Mouse (Mus musculus) frontal cortex, postnatal 25 days (tissue): ENCODE measurements around the gene Krt16.
"Not testable (repeated sequence)": the region's sequence is repeated elsewhere in the genome, so short reads cannot be mapped to it uniquely, and the experiment has no call there.

Source experiments
- DNase-seq, 2 experiments: peaks; one replicate each; pipeline ENCODE4 v3.0.0; 2022; ENCODE audit warnings: low spot score in 2 of 2

Gene Krt16

DNA sequence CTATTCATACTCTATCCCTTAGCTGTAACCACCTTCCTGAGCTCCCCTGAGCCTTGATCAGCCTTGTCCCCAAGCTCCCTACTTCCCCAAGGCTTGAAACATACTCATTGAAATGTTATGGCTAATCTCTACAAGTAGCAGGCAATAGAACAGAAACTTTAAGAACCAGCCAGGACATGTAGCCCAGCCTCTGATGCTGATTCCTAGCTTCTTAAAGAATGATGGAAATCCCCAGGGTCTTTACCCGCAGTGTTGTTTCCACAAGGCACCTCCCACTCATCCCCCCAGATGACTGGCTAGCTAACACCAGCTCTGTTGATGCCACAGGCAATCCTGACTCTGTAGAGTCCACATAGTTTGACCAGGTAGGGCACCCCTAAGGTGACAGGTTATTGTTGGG lies 9.3 kb upstream of the Krt16 start:
- no peak for DNase-seq

DNA sequence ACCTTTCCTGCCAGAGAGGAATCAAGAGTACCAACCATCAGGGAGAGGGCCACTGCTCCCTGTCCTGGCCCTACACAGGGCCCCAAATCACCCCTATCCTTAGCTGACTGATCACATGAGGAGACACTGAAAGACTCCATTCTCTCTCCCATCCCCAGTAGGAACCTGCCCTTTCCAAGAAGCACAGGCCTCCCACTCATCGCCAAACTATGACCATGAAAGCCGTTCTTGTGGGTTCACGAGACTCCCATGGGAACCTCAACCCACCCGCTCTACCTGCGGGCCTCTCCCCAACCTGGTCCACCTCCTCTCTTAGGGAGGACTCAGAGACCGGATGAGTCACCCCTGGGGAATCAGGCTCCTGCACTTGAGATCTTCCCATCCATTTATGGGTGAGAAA lies 6.8 kb upstream of the Krt16 start:
- no peak for DNase-seq

DNA sequence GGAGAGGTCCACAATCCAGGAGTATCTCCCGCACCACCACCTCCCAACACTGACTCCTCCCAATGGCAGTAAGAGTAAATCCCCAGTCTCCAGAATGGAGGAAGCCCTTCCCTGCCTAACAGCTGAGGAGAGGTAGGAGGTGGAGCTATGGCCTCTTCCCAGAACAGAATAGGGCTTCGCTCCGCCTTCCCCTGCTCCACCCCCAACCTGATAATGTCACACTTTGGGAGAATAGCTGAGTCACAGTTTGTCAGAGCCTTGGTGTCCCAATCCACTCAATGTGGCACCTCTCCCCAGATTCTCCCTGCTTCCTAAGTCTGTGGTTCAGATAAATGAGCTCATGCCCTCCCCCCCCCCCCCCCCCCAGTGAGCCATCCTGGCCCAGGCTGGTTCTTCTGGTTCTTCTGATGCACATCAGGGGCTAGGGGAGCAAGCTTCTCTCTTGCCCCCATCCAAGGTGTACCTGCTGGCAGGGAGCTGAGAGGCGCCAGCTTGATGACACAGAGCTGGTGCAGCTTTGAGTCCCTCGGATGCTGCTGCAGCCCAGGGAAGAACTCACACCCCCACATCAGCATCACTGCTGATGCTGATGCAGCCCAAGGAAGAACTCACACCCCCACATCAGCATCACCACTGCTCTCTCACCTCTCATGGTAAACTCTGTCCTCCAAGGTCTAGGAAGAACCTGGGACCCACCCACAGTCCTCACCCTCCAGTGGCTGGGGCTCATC lies 5.8 kb upstream of the Krt16 start:
- no peak for DNase-seq

DNA sequence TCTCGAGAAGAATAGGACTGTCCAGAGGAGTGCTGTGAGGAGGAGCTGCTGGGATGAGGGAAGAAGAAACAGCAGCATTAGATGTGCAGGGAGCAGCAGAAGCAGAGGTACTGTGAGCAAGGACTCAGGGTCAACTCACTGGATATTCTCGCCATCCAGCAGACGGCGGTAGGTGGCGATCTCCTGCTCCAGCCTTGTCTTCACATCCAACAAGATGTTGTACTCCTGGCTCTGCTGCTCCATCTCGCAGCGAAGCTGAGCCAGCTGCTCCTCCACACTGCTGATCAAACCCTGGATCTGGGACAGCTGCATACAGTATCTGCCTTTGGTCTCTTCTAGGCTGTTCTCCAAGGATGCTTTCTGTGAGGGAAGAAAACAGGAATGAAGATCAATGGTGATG lies 2.2 kb downstream of the Krt16 start:
- DNase-seq: not testable (repeated sequence)

DNA sequence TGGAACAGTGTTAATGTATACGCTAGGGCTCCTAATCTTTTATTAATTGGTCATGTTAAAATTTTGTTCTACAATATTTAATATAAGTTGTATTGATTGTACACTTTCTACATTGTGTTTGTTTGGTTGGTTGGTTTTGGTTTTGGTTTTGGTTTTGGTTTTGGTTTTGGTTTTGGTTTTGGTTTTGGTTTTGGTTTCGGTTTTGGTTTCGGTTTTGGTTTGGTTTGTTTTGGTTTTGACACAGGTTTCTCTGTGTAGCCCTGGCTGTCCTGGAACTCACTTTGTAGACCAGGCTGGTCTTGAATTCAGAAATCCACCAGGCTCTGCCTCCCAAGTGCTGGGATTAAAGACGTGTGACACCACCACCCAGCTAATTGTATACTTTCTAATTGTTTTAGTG lies 8.4 kb downstream of the Krt16 start:
- not testable (repeated sequence) for DNase-seq

DNA sequence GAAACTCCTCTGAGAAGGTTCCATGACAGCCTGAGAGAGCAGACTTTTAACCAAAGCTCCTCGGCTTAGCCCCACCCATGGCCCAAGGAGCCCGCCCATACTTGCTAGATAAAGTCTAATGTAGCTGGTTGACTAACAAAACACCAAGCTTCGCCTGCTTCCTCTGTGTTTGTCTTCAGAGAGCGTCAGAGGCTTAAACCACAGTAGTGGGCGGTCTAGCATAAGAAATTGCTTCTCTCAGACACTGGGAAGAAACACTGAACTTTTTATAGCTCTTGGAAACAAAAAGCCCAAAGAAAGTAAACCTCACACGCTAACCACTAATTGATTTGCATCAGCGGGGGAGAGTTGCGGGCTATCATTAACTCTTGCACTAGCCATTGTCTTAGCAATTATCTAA lies 27.0 kb downstream of the Krt16 start:
- DNase-seq: no peak

DNA sequence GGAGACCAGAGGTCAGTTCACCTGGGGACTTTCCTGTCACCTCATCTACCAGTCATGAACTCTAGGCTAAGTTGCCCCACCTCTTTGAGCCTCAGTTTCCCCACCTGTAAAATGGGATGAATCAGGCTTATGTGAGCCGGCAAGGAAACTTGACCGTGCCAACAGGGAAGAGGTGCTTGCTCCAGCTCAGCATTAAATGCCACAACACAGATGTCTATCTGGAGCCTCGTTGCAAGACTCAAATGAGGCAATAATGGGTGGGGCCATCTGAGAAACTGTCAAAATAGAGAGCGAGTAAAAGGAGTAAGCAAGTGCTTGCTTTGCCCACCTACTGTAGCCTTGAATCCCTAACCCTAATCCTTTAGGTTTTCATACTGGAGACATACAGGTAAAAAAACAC lies 29.4 kb downstream of the Krt16 start:
- DNase-seq: no peak

DNA sequence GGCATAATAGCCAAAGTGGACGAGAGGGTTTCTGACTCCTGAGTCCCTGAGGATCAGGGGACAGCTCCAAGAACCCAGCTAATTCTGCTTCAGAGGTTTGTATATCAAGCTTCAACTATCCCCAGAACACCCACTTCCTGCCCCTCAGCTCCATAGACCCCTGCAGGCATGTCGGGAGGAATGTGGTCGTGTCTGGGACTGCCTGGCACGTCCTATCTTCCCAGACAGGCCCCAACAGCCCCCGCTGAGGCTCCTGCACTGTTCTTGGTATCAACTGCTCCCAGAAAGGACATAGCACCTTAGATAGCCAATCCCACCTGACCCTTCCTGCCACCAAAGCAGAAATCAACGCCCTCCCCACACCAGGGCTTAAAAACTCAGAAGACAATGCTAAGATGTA lies 40.2 kb downstream of the Krt16 start:
- no peak for DNase-seq

DNA sequence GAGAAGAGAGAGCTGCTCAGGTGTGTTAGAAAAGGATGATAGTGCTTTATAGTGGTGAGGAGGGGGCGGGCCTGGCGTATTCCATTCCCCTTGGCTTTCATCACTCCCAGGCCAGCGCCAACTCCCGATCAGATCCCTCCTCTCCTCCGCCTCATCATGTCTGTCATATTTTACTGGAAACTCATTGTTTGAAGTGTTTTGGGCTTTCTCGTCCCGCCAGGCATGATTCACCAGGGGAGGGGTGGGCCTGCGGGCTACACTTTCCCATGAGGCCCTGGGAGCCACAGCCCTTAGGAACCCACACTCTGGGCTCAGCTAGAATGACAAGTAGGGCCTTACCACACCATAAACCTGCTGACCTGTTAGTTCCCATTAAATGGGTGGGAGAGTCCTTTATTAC lies 41.2 kb downstream of the Krt16 start, which contains the start of gene Krt14:
TSS of gene Krt14 (minus strand) at position 51 of the 400 bp plus-strand sequence.
- DNase-seq: no peak

DNA sequence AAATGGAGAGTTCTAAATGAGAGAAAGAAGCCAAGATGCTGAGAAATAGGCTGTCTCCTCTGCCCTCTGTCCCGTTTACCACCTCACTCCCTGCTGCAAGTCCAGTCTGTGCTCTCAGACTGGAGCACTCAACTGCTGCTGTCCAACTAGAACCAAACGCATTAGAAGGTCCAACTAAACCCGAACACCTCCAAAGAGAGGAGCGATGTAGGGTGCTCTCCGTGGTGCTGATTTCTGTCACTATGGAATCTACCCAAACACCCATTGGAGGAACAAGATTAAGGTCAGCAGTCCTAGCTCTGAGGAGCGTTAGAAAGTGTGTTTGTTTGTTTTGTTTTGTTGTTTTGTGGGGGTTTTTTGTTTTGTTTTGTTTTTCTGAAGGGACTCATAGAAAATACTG lies 45.3 kb downstream of the Krt16 start:
- no peak for DNase-seq

DNA sequence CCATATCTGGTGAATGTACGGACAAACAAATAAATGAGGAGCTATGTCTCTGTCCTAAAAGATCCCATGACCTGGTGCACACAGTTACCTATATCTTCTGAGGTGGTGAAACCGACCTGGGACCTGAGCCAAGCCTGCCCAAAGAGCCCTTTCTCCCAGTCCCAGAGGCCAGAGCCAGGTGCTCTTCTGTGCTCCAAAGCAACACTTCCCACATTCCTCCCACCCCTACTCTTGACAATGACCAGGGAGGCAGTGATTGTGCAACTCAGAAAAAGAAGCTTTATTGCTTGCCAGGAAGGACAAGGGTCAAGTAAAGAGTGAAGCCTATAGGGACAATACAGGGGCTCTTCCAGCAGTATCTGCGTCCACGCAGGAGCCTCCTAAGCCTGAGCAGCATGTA lies 45.8 kb downstream of the Krt16 start:
- DNase-seq: no peak

DNA sequence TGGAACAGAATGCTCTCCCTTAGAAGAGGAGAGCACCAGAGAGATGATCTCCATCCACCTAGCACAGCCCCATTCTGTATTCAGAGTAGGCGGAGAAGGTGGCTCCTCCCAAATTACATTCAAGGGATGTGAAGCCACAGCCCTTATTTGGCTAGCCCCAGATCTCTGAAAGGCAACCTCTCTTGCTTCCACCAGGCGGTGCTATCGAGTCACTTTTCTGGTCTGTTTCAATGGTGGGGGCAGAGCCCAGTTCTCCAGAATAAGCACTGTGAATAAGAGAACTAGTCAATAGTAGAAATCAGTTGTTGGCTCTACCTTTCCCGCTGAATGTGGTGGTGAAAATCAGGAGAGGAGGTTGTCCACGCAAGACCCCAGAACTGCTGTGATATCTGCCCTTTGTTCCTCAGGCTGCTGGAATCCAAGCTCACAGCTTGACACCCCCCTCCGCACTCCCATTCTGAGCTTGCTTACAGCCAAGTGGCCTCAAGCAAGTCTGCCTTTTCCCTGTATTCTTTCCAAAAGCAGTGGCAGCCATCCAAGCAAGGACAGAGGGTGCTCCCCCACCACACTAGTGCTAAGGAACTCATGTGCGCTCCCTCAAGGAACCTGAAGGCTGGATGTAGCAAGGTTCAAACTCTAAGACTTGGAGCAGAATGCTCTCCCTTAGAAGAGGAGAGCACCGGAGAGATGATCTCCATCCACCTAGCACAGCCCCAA lies 48.4 kb downstream of the Krt16 start:
- DNase-seq: peak in 1 of 2 experiments; percentile 32

DNA sequence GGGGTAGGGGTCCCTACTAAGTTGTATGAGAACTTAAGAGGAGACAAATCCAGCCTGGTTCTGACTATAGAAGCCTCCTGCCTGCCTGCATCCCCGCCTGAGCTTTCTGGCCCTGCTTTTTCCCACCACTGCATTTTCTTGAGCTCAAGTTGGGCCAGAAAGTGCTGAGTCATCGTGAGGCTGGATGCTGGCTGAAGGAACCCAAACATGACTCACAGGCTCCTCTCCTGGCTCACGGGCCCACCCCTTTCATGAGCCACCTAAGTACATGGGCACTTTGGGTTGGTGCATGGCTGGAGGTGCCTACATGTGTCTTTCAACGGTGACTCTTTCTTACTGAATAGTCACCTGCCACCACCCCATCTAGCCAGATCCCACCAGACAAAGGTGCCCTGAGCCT lies 50.0 kb downstream of the Krt16 start:
- DNase-seq: peak; percentile 20 to 30
